Mouse (Mus musculus): ENCODE measurements at regions not wholly inside any gene's neighbourhood (a gene's known extent, or its start where the extent isn't known, plus 50 kb on each side); places are given as distances from the start of the nearest gene placed in this dataset.

- dilution Hi-C loops (cut with MboI; ENCODE audit: extremely low pct_ligation_motif_present, extremely low pct_unique_long_range_greater_than_20kb, low sequenced_read_pairs) = no loop called here
- Histone ChIP-seq H3K4me3 (replicated peaks in 1 of 3; ENCODE audit: low read depth in 2 of 3, low read length in 2 of 3, poor library complexity in 1 of 3) (no peak overlapping the region), H3K4me1 (ENCODE audit: control insufficient read depth in 1 of 2, insufficient read depth in 2 of 2) (no peaks in the 10 kb centered on the region), H3K27ac (ENCODE audit: insufficient read depth, low read depth) (no peak overlapping the region), H3K27me3 (replicated peaks) (no peaks in the 10 kb centered on the region), H3K4me2 (ENCODE audit: insufficient read depth, low read depth, poor library complexity, severe bottlenecking) (no peak overlapping the region), H3K9me3 (replicated peaks; ENCODE audit: low read length) (no peaks in the 10 kb centered on the region), H3K79me2 (replicated peaks; ENCODE audit: control insufficient read depth, extremely low read depth, insufficient read depth, poor library complexity, severe bottlenecking) (no peaks in the 10 kb centered on the region), H3K36me3 (replicated peaks in 1 of 2; ENCODE audit: control insufficient read depth in 1 of 2, insufficient read depth in 1 of 2, low read length in 1 of 2) (no peaks in the 10 kb centered on the region), H3K9ac (ENCODE audit: insufficient read depth, low read depth) (no peak overlapping the region)
- in situ Hi-C loops (cut with MboI; ENCODE audit: low pct_ligation_motif_present, low pct_unique_long_range_greater_than_20kb, low sequenced_read_pairs) = loop anchor here (25.0 kb wide), 1 partner anchor 274 kb away; no protein-coding TSS in a partner anchor
- DNase-seq (ENCODE audit: extremely low read depth) = no peak
- no peak for TF ChIP-seq MAZ (IDR thresholded peaks at IDR 0.05; ENCODE audit: low read depth, low read length)
- TF ChIP-seq ZNF384 (IDR thresholded peaks at IDR 0.05; ENCODE audit: low read depth, low read length) = no peak
- TF ChIP-seq MAFK (IDR thresholded peaks at IDR 0.05; ENCODE audit: insufficient replicate concordance, low read length) = no peak
- TF ChIP-seq NRF1 (IDR thresholded peaks at IDR 0.05; ENCODE audit: low read depth, low read length) = no peak
- TF ChIP-seq SIN3A (IDR thresholded peaks at IDR 0.05; ENCODE audit: low read length) = no peak
- no peak for TF ChIP-seq BHLHE40 (IDR thresholded peaks at IDR 0.05; ENCODE audit: low read depth, low read length)
- no peak for TF ChIP-seq ELF1 (IDR thresholded peaks at IDR 0.05; ENCODE audit: low read depth, low read length)
- no peak for TF ChIP-seq EP300 (IDR thresholded peaks at IDR 0.05; ENCODE audit: low read length)
- TF ChIP-seq ZMIZ1 (IDR thresholded peaks at IDR 0.05; ENCODE audit: low read depth, low read length) = no peak
- TF ChIP-seq USF2 (conservative IDR thresholded peaks at IDR 0.05; ENCODE audit: low read depth, low read length) = no peak
- TF ChIP-seq MAX (IDR thresholded peaks at IDR 0.05; ENCODE audit: low read length) = no peak
- TF ChIP-seq SMC3 (IDR thresholded peaks at IDR 0.05; ENCODE audit: low read depth, low read length) = no peak
- TF ChIP-seq NELFE (IDR thresholded peaks at IDR 0.05; ENCODE audit: low read depth, low read length) = no peak
- no peak for TF ChIP-seq ZKSCAN1 (IDR thresholded peaks at IDR 0.05; ENCODE audit: borderline replicate concordance, low read depth, low read length)
- TF ChIP-seq MEF2A (IDR thresholded peaks at IDR 0.05; ENCODE audit: borderline replicate concordance, low read depth, low read length) = no peak
- TF ChIP-seq ZC3H11A (IDR thresholded peaks at IDR 0.05; ENCODE audit: low read depth, low read length) = no peak
- TF ChIP-seq POLR2A (IDR thresholded peaks at IDR 0.05; ENCODE audit: low read depth, low read length) = no peak
- no peak for TF ChIP-seq GABPA (IDR thresholded peaks at IDR 0.05; ENCODE audit: insufficient replicate concordance, low read depth, low read length)
- no peak for TF ChIP-seq KAT2A (IDR thresholded peaks at IDR 0.05; ENCODE audit: insufficient replicate concordance, low read length)
These were observed 228.8 kb downstream of the Gm765 start for GRCm38 (mm10) chr6:98113708-98114107.

GRCm38 (mm10) chr6:98112495-98113115 is 229.9 kb downstream of the Gm765 start:
- Histone ChIP-seq H3K9ac (ENCODE audit: insufficient read depth, low read depth) (no peak overlapping the region), H3K4me2 (ENCODE audit: insufficient read depth, low read depth, poor library complexity, severe bottlenecking) (no peak overlapping the region), H3K36me3 (replicated peaks in 1 of 2; ENCODE audit: control insufficient read depth in 1 of 2, insufficient read depth in 1 of 2, low read length in 1 of 2) (no peaks in the 10 kb centered on the region), H3K79me2 (replicated peaks; ENCODE audit: control insufficient read depth, extremely low read depth, insufficient read depth, poor library complexity, severe bottlenecking) (no peaks in the 10 kb centered on the region), H3K27ac (ENCODE audit: insufficient read depth, low read depth) (no peak overlapping the region), H3K4me1 (ENCODE audit: control insufficient read depth in 1 of 2, insufficient read depth in 2 of 2) (no peaks in the 10 kb centered on the region), H3K27me3 (replicated peaks) (no peaks in the 10 kb centered on the region), H3K9me3 (replicated peaks; ENCODE audit: low read length) (no peaks in the 10 kb centered on the region), H3K4me3 (replicated peaks in 1 of 3; ENCODE audit: low read depth in 2 of 3, low read length in 2 of 3, poor library complexity in 1 of 3) (no peak overlapping the region)
- no peak for DNase-seq (ENCODE audit: extremely low read depth)
- no peak for TF ChIP-seq MAFK (IDR thresholded peaks at IDR 0.05; ENCODE audit: insufficient replicate concordance, low read length)
- TF ChIP-seq PAX5 (IDR thresholded peaks at IDR 0.05; ENCODE audit: low read length) = no peak
- TF ChIP-seq RAD21 (IDR thresholded peaks at IDR 0.05; ENCODE audit: low read depth, low read length) = no peak
- TF ChIP-seq JUN (IDR thresholded peaks at IDR 0.05; ENCODE audit: insufficient read depth, low read depth, low read length) = no peak
- TF ChIP-seq USF2 (conservative IDR thresholded peaks at IDR 0.05; ENCODE audit: low read depth, low read length) = no peak
- dilution Hi-C loops (cut with MboI; ENCODE audit: extremely low pct_ligation_motif_present, extremely low pct_unique_long_range_greater_than_20kb, low sequenced_read_pairs) (no loop called here), in situ Hi-C loops (cut with MboI; ENCODE audit: low pct_ligation_motif_present, low pct_unique_long_range_greater_than_20kb, low sequenced_read_pairs) (loop anchor here (25.0 kb wide), 1 partner anchor 275 kb away; no protein-coding TSS in a partner anchor)
